Mouse (Mus musculus): ENCODE results near the gene Pde8b.

- TF ChIP-seq POLR2A (IDR thresholded peaks at IDR 0.05; ENCODE audit: borderline replicate concordance, insufficient read depth, low read length) (no peak), CTCF (IDR thresholded peaks at IDR 0.05; ENCODE audit: borderline replicate concordance, insufficient read depth, low read depth, low read length) (no peak)
Measured at GRCm38 (mm10) chr13:95070268-95070667, 179.9 kb downstream of the Pde8b start.
